Mouse (Mus musculus): ENCODE data around the gene Chmp6. TPM values are rescaled to one million over a fixed set of nuclear protein-coding genes. Genes with fewer than 3 reads are reported as not detected.
A peak's percentile ranks its signal among the peaks of the same experiment; 100 is the strongest.

The Chmp6 gene
- total and polyA plus RNA-seq, 3 experiments, result 58.3 to 76.7 TPM; not detected in 1

DNA sequence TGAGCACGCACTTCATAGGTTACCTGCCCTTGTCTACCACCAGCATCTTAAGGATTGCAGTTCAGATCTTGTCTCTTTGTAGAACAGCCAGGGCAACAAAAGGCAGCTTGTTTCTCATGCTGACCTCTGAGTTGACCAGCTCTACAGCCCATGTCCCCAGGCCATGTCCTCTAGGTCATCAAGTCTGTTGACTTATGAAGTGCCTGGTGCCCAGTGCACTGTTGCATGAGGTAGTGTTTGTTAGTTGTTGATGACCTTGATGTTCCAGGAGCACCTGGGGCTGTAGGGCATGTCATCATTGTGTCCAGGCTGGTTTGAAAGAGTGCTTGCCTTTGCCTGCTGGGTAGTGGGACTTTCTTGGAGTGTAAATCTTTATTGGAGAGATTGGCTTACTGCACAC lies 34.2 kb downstream of the Chmp6 start:
- Histone ChIP-seq H3K79me2 (ENCODE audit: control insufficient read depth, insufficient read depth, low read length, poor library complexity) (peaks cover 28% of the 10 kb centered on the region), H3K27me3 (ENCODE audit: control insufficient read depth in 1 of 2, insufficient read depth in 2 of 2, low read length in 2 of 2) (no peaks in the 10 kb centered on the region), H3K9me3 (replicated peaks; ENCODE audit: insufficient read depth, low read length) (no peaks in the 10 kb centered on the region), H3K36me3 (ENCODE audit: control insufficient read depth in 1 of 2, insufficient read depth in 2 of 2, low read length in 2 of 2) (peaks cover 0 to 15% of the 10 kb centered on the region in 2 experiments; a peak in 2 of 4 replicates), H3K4me3 (ENCODE audit: control insufficient read depth in 1 of 2, insufficient read depth in 1 of 2, low read depth in 2 of 2, low read length in 2 of 2) (no peak overlapping the region), H3K27ac (ENCODE audit: control insufficient read depth, low read depth, low read length) (no peak overlapping the region), H3K9ac (ENCODE audit: control insufficient read depth, low read depth, low read length, poor library complexity, severe bottlenecking) (no peak overlapping the region), H3K4me1 (ENCODE audit: control insufficient read depth in 1 of 2, insufficient read depth in 2 of 2, low read length in 2 of 2) (peaks cover 10 to 25% of the 10 kb centered on the region in 2 experiments)
- TF ChIP-seq MAFK (IDR thresholded peaks at IDR 0.05; ENCODE audit: borderline replicate concordance, low read depth, low read length), result no peak
- no peak for DNase-seq (ENCODE audit: low read depth, low spot score)

GRCm38 (mm10) chr11:119947897-119948296 lies 34.7 kb downstream of the Chmp6 start:
- peaks cover 0 to 18% of the 10 kb centered on the region in 2 experiments; a peak in 2 of 4 replicates for H3K36me3 ChIP-seq (ENCODE audit: control insufficient read depth in 1 of 2, insufficient read depth in 2 of 2, low read length in 2 of 2)
- TF ChIP-seq POLR2AphosphoS5 (IDR thresholded peaks at IDR 0.05; ENCODE audit: borderline replicate concordance, low read depth, low read length) (no peak), RCOR1 (IDR thresholded peaks at IDR 0.05; ENCODE audit: low read depth, low read length) (no peak), BHLHE40 (IDR thresholded peaks at IDR 0.05; ENCODE audit: borderline replicate concordance, low read depth, low read length) (no peak), TAL1 (IDR thresholded peaks at IDR 0.05; ENCODE audit: low read length) (no peak), EP300 (IDR thresholded peaks at IDR 0.05; ENCODE audit: low read depth in 1 of 2, low read length in 2 of 2) (no peak), ETS1 (IDR thresholded peaks at IDR 0.05; ENCODE audit: low read depth, low read length) (no peak), USF2 (IDR thresholded peaks at IDR 0.05; ENCODE audit: borderline replicate concordance in 1 of 2, insufficient read depth in 1 of 2, low read depth in 1 of 2, low read length in 2 of 2) (no peak), MXI1 (IDR thresholded peaks at IDR 0.05; ENCODE audit: low read depth, low read length) (no peak), GABPA (IDR thresholded peaks at IDR 0.05; ENCODE audit: low read depth, low read length) (no peak), MAZ (IDR thresholded peaks at IDR 0.05; ENCODE audit: low read depth, low read length) (no peak), TCF12 (IDR thresholded peaks at IDR 0.05; ENCODE audit: low read depth, low read length) (no peak), MEF2A (IDR thresholded peaks at IDR 0.05; ENCODE audit: extremely low read depth, insufficient replicate concordance, low read depth, low read length, poor library complexity, severe bottlenecking) (no peak), UBTF (IDR thresholded peaks at IDR 0.05; ENCODE audit: borderline replicate concordance, insufficient read depth, low read depth, low read length) (no peak), SMC3 (IDR thresholded peaks at IDR 0.05; ENCODE audit: low read depth, low read length) (peak; percentile 18; the same call in 1 of the 2 replicates), ELF1 (IDR thresholded peaks at IDR 0.05; ENCODE audit: low read depth, low read length) (no peak), CTCF (IDR thresholded peaks at IDR 0.05 in 2 of 3, conservative IDR thresholded peaks at IDR 0.05 in 1 of 3; ENCODE audit: control insufficient read depth in 1 of 3, insufficient read depth in 1 of 3, low read depth in 2 of 3, low read length in 3 of 3, poor library complexity in 1 of 3, severe bottlenecking in 1 of 3) (peak in 2 of 3 experiments; percentile 17 to 38; a peak in 3 of 6 replicates), JUND (IDR thresholded peaks at IDR 0.05; ENCODE audit: low read depth, low read length) (no peak), RAD21 (IDR thresholded peaks at IDR 0.05; ENCODE audit: low read depth, low read length) (peak; percentile 28), MYB (IDR thresholded peaks at IDR 0.05; ENCODE audit: low read depth, low read length) (no peak), NELFE (IDR thresholded peaks at IDR 0.05; ENCODE audit: low read depth, low read length) (no peak), USF1 (IDR thresholded peaks at IDR 0.05; ENCODE audit: low read depth, low read length) (no peak)
- H3K27ac ChIP-seq (ENCODE audit: control insufficient read depth, low read depth, low read length), result no peak overlapping the region
- no peak for DNase-seq (ENCODE audit: low read depth, low spot score)
- H3K4me3 ChIP-seq (ENCODE audit: control insufficient read depth in 1 of 2, insufficient read depth in 1 of 2, low read depth in 2 of 2, low read length in 2 of 2), result no peak overlapping the region
- peaks cover 14 to 29% of the 10 kb centered on the region in 2 experiments for H3K4me1 ChIP-seq (ENCODE audit: control insufficient read depth in 1 of 2, insufficient read depth in 2 of 2, low read length in 2 of 2)
- peaks cover 27% of the 10 kb centered on the region for H3K79me2 ChIP-seq (ENCODE audit: control insufficient read depth, insufficient read depth, low read length, poor library complexity)
- H3K9ac ChIP-seq (ENCODE audit: control insufficient read depth, low read depth, low read length, poor library complexity, severe bottlenecking), result no peak overlapping the region
- no peaks in the 10 kb centered on the region for H3K9me3 ChIP-seq (replicated peaks; ENCODE audit: insufficient read depth, low read length)
- no peaks in the 10 kb centered on the region for H3K27me3 ChIP-seq (ENCODE audit: control insufficient read depth in 1 of 2, insufficient read depth in 2 of 2, low read length in 2 of 2)
